Mouse (Mus musculus): ENCODE measurements around the gene F2rl2. TPM values are rescaled to one million over a fixed set of nuclear protein-coding genes. Genes with fewer than 3 reads are reported as not detected.

F2rl2 gene
- polyA plus RNA-seq (2014; fragmentation: Nextera tagmentation; extraction: Ambion mirVana), result 0.58 and 0.84 TPM in 2 replicates

- H3K27me3 ChIP-seq (ENCODE audit: control insufficient read depth, insufficient read depth, low read length), result no peaks in the 10 kb centered on the region
- no peak; the same call in 1 of the 2 replicates for ATAC-seq (ENCODE audit: low FRiP score, low TSS enrichment)
- DNase-seq, result no peak
Observed at GRCm38 (mm10) chr13:95696654-95697163, at the start of gene F2rl2. Gene F2rl2, plus strand, starts transcription at chr13:95696853.

DNA sequence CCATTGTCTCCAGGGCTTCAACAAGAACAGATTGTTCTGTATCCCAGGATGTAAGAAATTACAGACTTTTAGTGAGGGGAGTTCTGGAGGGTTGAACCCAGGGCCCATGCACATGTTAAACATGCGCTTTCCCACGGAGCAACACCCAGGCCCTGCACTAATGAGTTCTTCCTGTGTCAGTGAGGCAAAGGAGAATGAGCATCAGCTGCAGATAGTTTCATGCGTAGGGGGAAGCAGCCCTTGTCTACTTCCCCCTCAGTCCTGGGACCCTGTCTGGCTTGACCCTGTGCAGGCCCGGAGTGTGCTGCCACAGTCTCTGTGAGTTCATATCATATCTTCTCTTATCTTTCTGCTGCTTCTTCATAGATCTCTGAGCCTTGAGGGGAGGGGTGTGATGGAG, 49.4 kb upstream of the F2rl2 start:
- Histone ChIP-seq H3K9me3 (ENCODE audit: control insufficient read depth, low read length) (no peaks in the 10 kb centered on the region), H3K4me3 (replicated peaks; ENCODE audit: low read depth, low read length) (no peak overlapping the region), H3K4me2 (ENCODE audit: low read length) (no peak overlapping the region), H3K9ac (replicated peaks; ENCODE audit: low read length) (no peak overlapping the region), H3K4me1 (ENCODE audit: control insufficient read depth, insufficient read depth, low read length) (no peaks in the 10 kb centered on the region), H3K36me3 (ENCODE audit: control insufficient read depth, insufficient read depth, low read length) (0 out of 2 replicates have a peak, but pooled peaks cover 3% of the 10 kb centered on the region), H3K27me3 (ENCODE audit: control insufficient read depth, insufficient read depth, low read length) (no peaks in the 10 kb centered on the region), H3K27ac (replicated peaks; ENCODE audit: low read depth, low read length) (no peak overlapping the region)
- no peak for ATAC-seq (ENCODE audit: low FRiP score, low TSS enrichment)
- DNase-seq, result no peak
- WGBS, result 90% methylated on average over 4 of the region's 4 CpGs

More at GRCm38 (mm10) chr13:95696654-95697163, at the start of gene F2rl2:
- Histone ChIP-seq H3K4me1 (ENCODE audit: control insufficient read depth, insufficient read depth, low read length) (no peaks in the 10 kb centered on the region), H3K36me3 (ENCODE audit: control insufficient read depth, insufficient read depth, low read length) (no peaks in the 10 kb centered on the region), H3K27ac (replicated peaks; ENCODE audit: low read depth, low read length) (no peak within 1 kb of the TSS), H3K4me3 (replicated peaks; ENCODE audit: low read depth, low read length) (no peak within 1 kb of the TSS), H3K9me3 (ENCODE audit: control insufficient read depth, low read length) (no peaks in the 10 kb centered on the region), H3K4me2 (ENCODE audit: low read length) (no peak within 1 kb of the TSS), H3K9ac (replicated peaks; ENCODE audit: low read length) (no peak within 1 kb of the TSS)
- WGBS, result 73% methylated on average over 4 of the region's 4 CpGs

DNA sequence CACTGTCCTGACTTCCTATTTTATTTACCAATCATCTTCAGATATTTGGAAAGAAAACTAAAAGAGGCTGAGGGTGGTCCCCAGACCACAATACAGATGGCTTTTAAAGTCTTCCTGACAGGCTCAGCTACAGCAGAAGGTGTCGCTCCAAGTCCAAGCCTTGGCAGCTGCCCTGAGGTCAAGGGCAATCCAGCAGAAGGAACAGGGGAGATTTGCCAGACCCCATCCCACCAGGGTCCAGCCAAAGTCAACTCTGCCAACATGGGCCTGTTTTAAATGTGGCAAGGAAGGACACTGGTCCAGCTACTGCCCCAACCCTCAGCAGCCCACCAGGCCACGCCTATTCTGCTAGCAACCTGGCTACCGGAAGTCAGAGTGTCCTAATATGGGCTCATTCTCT, 46.7 kb upstream of the F2rl2 start:
- ATAC-seq (ENCODE audit: low FRiP score, low TSS enrichment) (no peak), DNase-seq (no peak)
- Histone ChIP-seq H3K9me3 (ENCODE audit: control insufficient read depth, low read length) (no peaks in the 10 kb centered on the region), H3K4me1 (ENCODE audit: control insufficient read depth, insufficient read depth, low read length) (no peaks in the 10 kb centered on the region), H3K36me3 (ENCODE audit: control insufficient read depth, insufficient read depth, low read length) (0 out of 2 replicates have a peak, but pooled peaks cover 3% of the 10 kb centered on the region), H3K9ac (replicated peaks; ENCODE audit: low read length) (no peak overlapping the region), H3K4me3 (replicated peaks; ENCODE audit: low read depth, low read length) (no peak overlapping the region), H3K27ac (replicated peaks; ENCODE audit: low read depth, low read length) (no peak overlapping the region), H3K4me2 (ENCODE audit: low read length) (no peak overlapping the region), H3K27me3 (ENCODE audit: control insufficient read depth, insufficient read depth, low read length) (no peaks in the 10 kb centered on the region)
- WGBS, result 97% methylated on average over 3 of the region's 3 CpGs

- H3K27ac ChIP-seq (replicated peaks; ENCODE audit: low read depth, low read length), result no peak overlapping the region
- no peak for DNase-seq
- no peaks in the 10 kb centered on the region for H3K27me3 ChIP-seq (ENCODE audit: control insufficient read depth, insufficient read depth, low read length)
- no peaks in the 10 kb centered on the region for H3K4me1 ChIP-seq (ENCODE audit: control insufficient read depth, insufficient read depth, low read length)
- no peak for ATAC-seq (ENCODE audit: low FRiP score, low TSS enrichment)
- no peaks in the 10 kb centered on the region for H3K9me3 ChIP-seq (ENCODE audit: control insufficient read depth, low read length)
- no peak overlapping the region for H3K4me3 ChIP-seq (replicated peaks; ENCODE audit: low read depth, low read length)
- no peak overlapping the region for H3K9ac ChIP-seq (replicated peaks; ENCODE audit: low read length)
- 0 out of 2 replicates have a peak, but pooled peaks cover 3% of the 10 kb centered on the region for H3K36me3 ChIP-seq (ENCODE audit: control insufficient read depth, insufficient read depth, low read length)
- no peak overlapping the region for H3K4me2 ChIP-seq (ENCODE audit: low read length)
- 90% methylated on average over 7 of the region's 7 CpGs for WGBS
Observed at GRCm38 (mm10) chr13:95651870-95652668, 44.6 kb upstream of the F2rl2 start.

DNA sequence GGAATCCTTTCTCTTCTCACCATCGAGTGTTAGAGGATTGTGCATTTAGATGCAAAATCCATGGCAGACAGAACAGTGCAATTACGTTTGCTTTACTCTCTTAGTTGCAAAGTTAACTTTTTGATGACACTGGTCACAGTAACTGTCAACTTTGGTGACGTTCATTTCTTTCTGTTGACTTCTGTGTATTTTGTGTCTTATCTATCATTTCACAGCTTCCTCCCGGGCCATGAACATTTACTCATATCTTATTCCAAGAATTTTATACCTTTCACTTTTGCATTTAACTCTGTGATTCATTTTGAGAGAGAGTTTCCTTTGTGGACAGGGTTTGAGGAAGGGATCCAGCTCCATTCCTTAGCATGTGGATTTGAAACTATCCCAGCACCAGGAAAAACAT, 43.0 kb upstream of the F2rl2 start:
- Histone ChIP-seq H3K4me3 (replicated peaks; ENCODE audit: low read depth, low read length) (no peak overlapping the region), H3K27me3 (ENCODE audit: control insufficient read depth, insufficient read depth, low read length) (no peaks in the 10 kb centered on the region), H3K36me3 (ENCODE audit: control insufficient read depth, insufficient read depth, low read length) (no peaks in the 10 kb centered on the region), H3K4me1 (ENCODE audit: control insufficient read depth, insufficient read depth, low read length) (no peaks in the 10 kb centered on the region), H3K4me2 (ENCODE audit: low read length) (no peak overlapping the region), H3K9ac (replicated peaks; ENCODE audit: low read length) (no peak overlapping the region), H3K9me3 (ENCODE audit: control insufficient read depth, low read length) (no peaks in the 10 kb centered on the region), H3K27ac (replicated peaks; ENCODE audit: low read depth, low read length) (no peak overlapping the region)
- DNase-seq, result no peak
- WGBS, result 92% methylated on average over 4 of the region's 4 CpGs
- no peak for ATAC-seq (ENCODE audit: low FRiP score, low TSS enrichment)

DNA sequence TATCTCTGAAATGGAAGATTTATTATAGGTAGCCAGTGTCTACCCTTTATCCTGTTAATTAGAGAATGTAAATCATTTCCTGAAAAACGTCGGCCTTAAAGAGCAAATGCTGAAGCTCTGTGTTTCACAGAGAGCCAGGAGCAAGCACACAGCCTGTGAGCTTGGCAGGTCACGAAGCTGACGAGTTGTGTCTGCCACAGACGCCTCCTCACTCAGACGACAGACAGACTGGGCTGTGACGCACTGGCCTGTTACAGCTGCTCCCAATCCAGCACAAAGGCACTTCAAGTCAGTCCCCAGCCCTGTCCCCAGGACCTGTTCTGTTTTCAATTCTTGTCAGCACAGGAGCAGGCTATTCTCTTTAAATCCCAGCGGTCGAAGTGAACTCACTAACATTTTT, 41.4 kb upstream of the F2rl2 start:
- 64% methylated on average over 9 of the region's 9 CpGs for WGBS
- Histone ChIP-seq H3K27me3 (ENCODE audit: control insufficient read depth, insufficient read depth, low read length) (no peaks in the 10 kb centered on the region), H3K9ac (replicated peaks; ENCODE audit: low read length) (no peak overlapping the region), H3K4me3 (replicated peaks; ENCODE audit: low read depth, low read length) (no peak overlapping the region), H3K4me2 (ENCODE audit: low read length) (no peak overlapping the region), H3K9me3 (ENCODE audit: control insufficient read depth, low read length) (no peaks in the 10 kb centered on the region), H3K4me1 (ENCODE audit: control insufficient read depth, insufficient read depth, low read length) (no peaks in the 10 kb centered on the region), H3K27ac (replicated peaks; ENCODE audit: low read depth, low read length) (no peak overlapping the region), H3K36me3 (ENCODE audit: control insufficient read depth, insufficient read depth, low read length) (no peaks in the 10 kb centered on the region)
- DNase-seq (no peak), ATAC-seq (ENCODE audit: low FRiP score, low TSS enrichment) (no peak)

DNA sequence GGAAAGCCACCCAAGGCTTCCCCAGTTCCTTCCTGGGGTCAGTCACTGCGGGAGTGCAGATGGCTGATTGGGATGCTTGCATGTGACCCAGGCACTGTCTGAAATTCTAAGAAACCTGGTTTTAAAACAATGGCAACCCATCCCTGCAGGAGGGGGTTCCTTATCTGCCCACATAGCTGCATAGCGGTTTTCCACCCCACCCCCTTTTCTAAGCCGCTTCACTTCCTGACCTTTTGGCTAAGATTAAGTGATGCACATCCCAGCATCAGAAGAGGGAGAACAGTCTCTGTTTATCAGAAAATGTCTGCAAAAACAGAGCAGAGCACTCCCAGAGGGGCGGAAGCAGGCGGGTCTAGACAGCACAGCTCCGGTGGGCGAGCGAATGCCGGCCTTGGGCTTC, 39.5 kb upstream of the F2rl2 start:
- H3K4me1 ChIP-seq (ENCODE audit: control insufficient read depth, insufficient read depth, low read length), result no peaks in the 10 kb centered on the region
- no peak overlapping the region for H3K27ac ChIP-seq (replicated peaks; ENCODE audit: low read depth, low read length)
- no peak for DNase-seq
- H3K4me3 ChIP-seq (replicated peaks; ENCODE audit: low read depth, low read length), result no peak overlapping the region
- no peaks in the 10 kb centered on the region for H3K36me3 ChIP-seq (ENCODE audit: control insufficient read depth, insufficient read depth, low read length)
- no peak overlapping the region for H3K4me2 ChIP-seq (ENCODE audit: low read length)
- no peak overlapping the region for H3K9ac ChIP-seq (replicated peaks; ENCODE audit: low read length)
- 66% methylated on average over 9 of the region's 9 CpGs for WGBS
- no peaks in the 10 kb centered on the region for H3K9me3 ChIP-seq (ENCODE audit: control insufficient read depth, low read length)
- ATAC-seq (ENCODE audit: low FRiP score, low TSS enrichment), result no peak
- no peaks in the 10 kb centered on the region for H3K27me3 ChIP-seq (ENCODE audit: control insufficient read depth, insufficient read depth, low read length)

GRCm38 (mm10) chr13:95659432-95659831, 37.2 kb upstream of the F2rl2 start:
- H3K4me2 ChIP-seq (ENCODE audit: low read length), result no peak overlapping the region
- H3K4me1 ChIP-seq (ENCODE audit: control insufficient read depth, insufficient read depth, low read length), result no peaks in the 10 kb centered on the region
- no peaks in the 10 kb centered on the region for H3K27me3 ChIP-seq (ENCODE audit: control insufficient read depth, insufficient read depth, low read length)
- DNase-seq, result no peak
- no peaks in the 10 kb centered on the region for H3K36me3 ChIP-seq (ENCODE audit: control insufficient read depth, insufficient read depth, low read length)
- WGBS, result 84% methylated on average over 7 of the region's 7 CpGs
- no peak overlapping the region for H3K9ac ChIP-seq (replicated peaks; ENCODE audit: low read length)
- H3K9me3 ChIP-seq (ENCODE audit: control insufficient read depth, low read length), result no peaks in the 10 kb centered on the region
- H3K4me3 ChIP-seq (replicated peaks; ENCODE audit: low read depth, low read length), result no peak overlapping the region
- ATAC-seq (ENCODE audit: low FRiP score, low TSS enrichment), result no peak
- H3K27ac ChIP-seq (replicated peaks; ENCODE audit: low read depth, low read length), result no peak overlapping the region

GRCm38 (mm10) chr13:95663834-95664233, 32.8 kb upstream of the F2rl2 start:
- Histone ChIP-seq H3K4me1 (ENCODE audit: control insufficient read depth, insufficient read depth, low read length) (no peaks in the 10 kb centered on the region), H3K27ac (replicated peaks; ENCODE audit: low read depth, low read length) (no peak overlapping the region), H3K27me3 (ENCODE audit: control insufficient read depth, insufficient read depth, low read length) (no peaks in the 10 kb centered on the region), H3K36me3 (ENCODE audit: control insufficient read depth, insufficient read depth, low read length) (no peaks in the 10 kb centered on the region), H3K9me3 (ENCODE audit: control insufficient read depth, low read length) (no peaks in the 10 kb centered on the region), H3K4me2 (ENCODE audit: low read length) (no peak overlapping the region), H3K4me3 (replicated peaks; ENCODE audit: low read depth, low read length) (no peak overlapping the region), H3K9ac (replicated peaks; ENCODE audit: low read length) (no peak overlapping the region)
- no peak for ATAC-seq (ENCODE audit: low FRiP score, low TSS enrichment)
- 97% methylated on average over 4 of the region's 4 CpGs for WGBS
- DNase-seq, result no peak

Measured in midbrain, embryonic 14.5 days (tissue).